Mouse (Mus musculus): ENCODE measurements around the gene Shroom3.

Shroom3 gene

GRCm38 (mm10) chr5:93005229-93005814 lies 322.1 kb downstream of the Shroom3 start:
- no peak for DNase-seq (ENCODE audit: low spot score in 2 of 2)

- DNase-seq (ENCODE audit: low spot score in 2 of 2): peak in 1 of 2 experiments; percentile 25
These were observed 322.6 kb downstream of the Shroom3 start for GRCm38 (mm10) chr5:93005815-93006341.

GRCm38 (mm10) chr5:93008256-93008655 lies 325.0 kb downstream of the Shroom3 start:
- no peak for DNase-seq (ENCODE audit: low spot score in 2 of 2)

All from frontal cortex, postnatal 14 days (tissue).